Mouse (Mus musculus) embryonic fibroblast, embryonic 13.5 days (primary cell): ENCODE measurements around the gene Gm49366. TPM values are rescaled to one million over a fixed set of nuclear protein-coding genes. Genes with fewer than 3 reads are reported as not detected.
"Not testable (repeated sequence)": the region's sequence is repeated elsewhere in the genome, so short reads cannot be mapped to it uniquely, and the experiment has no call there.

Experiments used
- H3K27ac ChIP-seq: 2 replicates; pipeline ENCODE4 v1.5.1; 2012; ENCODE audit warnings: low read length, control low read depth, inconsistent platforms; ENCODE audit not compliant: insufficient read depth
- H3K4me1 ChIP-seq: 2 replicates; pipeline ENCODE4 v1.6.1; 2011; ENCODE audit warnings: low read length; ENCODE audit not compliant: control insufficient read depth, insufficient read depth
- H3K4me3 ChIP-seq: 2 replicates; pipeline ENCODE4 v1.5.1; 2011; ENCODE audit warnings: mild to moderate bottlenecking, control low read depth, low read length; ENCODE audit not compliant: insufficient read depth
- CTCF ChIP-seq: IDR thresholded peaks from 2 replicates; pipeline ENCODE4 v1.5.1; 2011; ENCODE audit warnings: mild to moderate bottlenecking, control low read depth, low read length, moderate library complexity, borderline replicate concordance; ENCODE audit not compliant: insufficient read depth
- POLR2A ChIP-seq: IDR thresholded peaks from 2 replicates; pipeline ENCODE4 v1.6.1; 2011; ENCODE audit warnings: low read depth, mild to moderate bottlenecking, control low read depth, low read length, moderate library complexity
- polyA plus RNA-seq: library from polyadenylated mRNA; stranded (reverse); fragments of >200 nt; gene quantifications from 2 replicates; pipeline ENCODE4 v1.2.4, GENCODE M21; 2011; ENCODE audit warnings: low read depth; ENCODE audit not compliant: missing spikeins, insufficient read length

Gm49366 gene
- polyA plus RNA-seq, 1 experiment = not detected

DNA sequence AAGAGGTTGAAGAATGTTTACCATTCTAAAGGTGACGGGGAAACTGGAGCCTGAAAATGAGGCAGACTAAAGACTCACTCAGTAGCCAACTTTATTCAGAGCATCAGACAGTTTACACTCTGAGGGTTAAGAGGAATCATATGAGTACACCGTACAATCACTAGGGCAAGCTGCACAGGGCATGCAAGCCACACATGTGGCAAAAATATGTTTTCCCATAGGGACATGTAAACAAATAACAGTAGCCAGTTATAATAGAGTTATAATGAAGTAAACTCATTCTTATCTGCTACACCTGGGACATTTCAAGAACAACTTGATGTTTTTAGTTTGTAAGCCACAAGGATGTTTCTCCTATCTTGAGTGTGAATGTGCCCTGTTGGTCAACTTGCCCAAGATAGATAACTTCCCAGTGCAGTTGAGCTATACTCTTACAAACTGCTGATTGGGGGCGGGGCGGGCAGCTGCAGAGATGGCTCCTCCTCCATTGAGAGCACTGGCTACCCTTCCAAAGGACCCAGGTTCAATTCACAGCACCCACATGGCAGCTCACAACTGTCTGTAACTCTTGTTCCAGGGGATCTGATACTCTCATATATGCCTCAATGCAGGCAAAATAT, 38.7 kb downstream of the Gm49366 start:
- TF ChIP-seq CTCF = no peak
- TF ChIP-seq POLR2A = no peak
- no peak overlapping the region for H3K27ac ChIP-seq
- H3K4me1 ChIP-seq = no peaks in the 10 kb centered on the region
- no peak overlapping the region for H3K4me3 ChIP-seq

DNA sequence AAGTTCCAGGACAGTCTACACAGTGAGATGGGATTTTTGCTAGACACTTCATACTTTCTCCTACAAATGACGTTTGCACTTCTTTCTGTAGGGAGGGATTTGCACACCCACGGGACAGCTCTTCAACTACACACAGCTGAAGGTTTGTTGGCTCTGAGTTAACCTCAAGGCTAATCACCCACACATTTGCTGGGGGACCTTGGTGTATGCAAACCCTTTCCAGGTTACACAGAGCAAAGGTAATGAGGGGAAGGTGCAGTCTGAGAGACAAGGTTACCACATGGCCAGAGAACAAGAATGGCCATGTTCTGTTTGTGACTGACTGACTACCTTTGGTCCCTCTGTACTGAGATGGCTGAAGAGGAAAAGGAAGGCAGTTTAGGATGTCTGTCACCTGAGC, 45.1 kb downstream of the Gm49366 start:
- Histone ChIP-seq H3K27ac (no peak overlapping the region), H3K4me1 (no peaks in the 10 kb centered on the region), H3K4me3 (no peak overlapping the region)
- no peak for TF ChIP-seq POLR2A
- TF ChIP-seq CTCF = no peak

DNA sequence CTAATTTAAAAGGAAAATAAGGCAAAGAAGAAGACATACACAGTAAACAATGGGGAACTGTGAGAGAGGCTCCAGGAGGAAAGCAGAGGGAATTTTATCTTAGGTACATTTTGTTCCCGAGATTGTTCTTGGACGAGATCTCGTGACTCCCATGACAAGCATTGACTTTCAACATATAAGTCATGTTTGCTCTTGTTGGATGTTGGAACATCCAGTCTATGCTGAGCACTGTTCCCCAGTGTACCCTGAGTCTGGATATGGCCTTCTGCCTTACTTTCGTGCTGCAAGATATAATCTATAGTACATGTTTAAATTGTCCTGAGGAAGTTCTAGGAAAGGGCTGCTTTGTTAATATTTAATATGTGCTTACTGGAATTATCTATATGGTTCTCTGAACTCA, 45.8 kb downstream of the Gm49366 start:
- no peak overlapping the region for H3K27ac ChIP-seq
- TF ChIP-seq POLR2A (no peak), CTCF (no peak)
- no peak overlapping the region for H3K4me3 ChIP-seq
- no peaks in the 10 kb centered on the region for H3K4me1 ChIP-seq

DNA sequence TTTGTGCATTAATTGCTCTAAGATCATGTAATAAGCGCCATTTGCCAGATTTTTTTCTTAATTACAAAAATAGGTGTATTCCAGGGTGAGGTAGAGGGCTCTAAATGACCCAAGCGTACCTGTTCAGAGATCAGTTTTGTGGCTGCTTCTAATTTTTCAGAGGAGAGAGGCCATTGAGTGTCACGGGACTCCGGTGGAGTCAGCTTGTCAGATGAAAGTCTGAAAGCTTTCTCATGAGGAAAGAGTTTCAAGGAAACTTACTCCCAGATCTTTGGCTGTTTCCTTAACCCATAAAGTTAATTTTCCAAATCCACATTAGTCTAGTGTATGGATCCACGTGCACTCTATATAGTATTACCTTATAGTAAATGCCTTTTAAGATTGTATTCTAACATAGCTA, 55.9 kb downstream of the Gm49366 start:
- H3K4me1 ChIP-seq, H3K4me3 ChIP-seq, H3K27ac ChIP-seq: not testable (repeated sequence)

DNA sequence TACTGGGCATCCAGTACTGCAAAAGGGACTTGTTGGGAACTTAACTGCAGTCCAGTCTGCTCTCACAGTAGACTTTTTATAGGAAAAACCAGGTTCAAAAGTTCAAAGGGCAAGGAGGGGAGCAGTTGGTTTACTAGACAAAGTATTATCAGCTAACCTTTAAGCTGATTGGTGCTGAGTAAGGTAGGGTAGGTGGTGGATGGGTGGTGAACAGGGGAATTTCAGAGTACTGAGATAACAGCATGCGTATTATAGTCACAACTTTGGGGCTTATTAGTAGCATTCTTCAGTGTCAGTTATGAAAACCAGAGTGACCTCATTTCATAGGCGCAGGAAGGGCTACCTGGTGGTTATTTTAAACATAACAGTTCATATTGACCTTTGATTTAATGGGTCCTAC, 60.9 kb downstream of the Gm49366 start:
- TF ChIP-seq CTCF (no peak), POLR2A (no peak)
- Histone ChIP-seq H3K4me3 (no peak overlapping the region), H3K27ac (no peak overlapping the region), H3K4me1 (no peaks in the 10 kb centered on the region)

DNA sequence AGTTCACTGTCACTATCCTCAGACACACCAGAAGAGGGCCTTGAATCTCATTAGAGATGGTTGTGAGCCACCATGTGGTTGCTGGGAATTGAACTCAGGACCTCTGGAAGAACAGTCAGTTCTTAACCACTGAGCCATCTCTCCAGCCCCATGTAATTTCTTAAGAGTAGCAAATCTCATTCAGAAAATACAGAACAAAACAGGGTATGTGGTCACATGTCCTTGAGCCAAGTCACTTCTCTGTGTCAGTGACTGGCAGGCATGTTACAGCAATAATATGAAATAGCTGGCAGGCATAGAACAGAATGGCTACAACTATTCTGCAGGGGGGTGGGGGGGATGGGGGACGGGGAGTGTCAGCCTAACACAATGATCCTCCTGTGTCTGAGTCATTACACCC, 61.3 kb downstream of the Gm49366 start:
- Histone ChIP-seq H3K27ac (no peak overlapping the region), H3K4me1 (no peaks in the 10 kb centered on the region), H3K4me3 (no peak overlapping the region)
- TF ChIP-seq CTCF = no peak
- no peak for TF ChIP-seq POLR2A

DNA sequence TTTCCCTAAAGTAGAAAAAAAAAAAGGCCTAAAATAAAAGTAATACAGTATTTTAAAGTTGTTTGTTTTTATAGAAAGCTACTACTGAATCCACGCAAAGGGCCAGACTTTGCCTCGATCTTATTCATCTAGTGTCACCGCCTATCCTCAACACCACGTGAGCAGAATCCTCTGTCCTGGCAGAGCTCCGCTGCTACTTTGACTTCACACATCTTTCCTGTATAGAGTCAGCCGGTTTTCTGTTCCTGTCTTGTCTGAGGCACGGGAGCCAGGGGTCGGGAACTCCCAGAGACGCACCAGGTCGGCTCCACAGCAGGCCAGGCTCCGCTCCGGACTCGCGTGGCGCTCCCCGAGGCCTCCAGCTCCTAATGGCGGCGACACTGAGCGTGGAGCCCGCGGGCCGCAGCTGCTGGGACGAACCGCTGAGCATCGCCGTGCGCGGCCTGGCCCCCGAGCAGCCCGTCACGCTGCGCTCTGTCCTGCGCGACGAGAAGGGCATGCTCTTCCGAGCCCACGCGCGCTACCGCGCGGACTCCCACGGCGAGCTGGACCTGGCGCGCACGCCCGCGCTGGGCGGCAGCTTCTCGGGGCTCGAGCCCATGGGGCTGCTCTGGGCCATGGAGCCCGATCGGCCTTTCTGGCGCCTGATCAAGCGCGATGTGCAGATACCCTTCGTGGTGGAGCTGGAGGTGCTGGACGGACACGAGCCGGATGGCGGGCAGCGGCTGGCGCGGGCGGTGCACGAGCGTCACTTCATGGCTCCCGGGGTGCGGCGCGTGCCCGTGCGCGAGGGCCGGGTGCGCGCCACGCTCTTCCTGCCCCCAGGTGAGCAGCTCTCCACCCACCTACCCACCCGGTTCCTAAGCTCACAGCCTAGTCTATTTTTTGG, 62.1 kb downstream of the Gm49366 start, which contains the start of gene Acot6:
TSS of gene Acot6 (plus strand) at position 51 of the 889 bp plus-strand sequence.
- H3K27ac ChIP-seq, H3K4me1 ChIP-seq: not testable (repeated sequence)

DNA sequence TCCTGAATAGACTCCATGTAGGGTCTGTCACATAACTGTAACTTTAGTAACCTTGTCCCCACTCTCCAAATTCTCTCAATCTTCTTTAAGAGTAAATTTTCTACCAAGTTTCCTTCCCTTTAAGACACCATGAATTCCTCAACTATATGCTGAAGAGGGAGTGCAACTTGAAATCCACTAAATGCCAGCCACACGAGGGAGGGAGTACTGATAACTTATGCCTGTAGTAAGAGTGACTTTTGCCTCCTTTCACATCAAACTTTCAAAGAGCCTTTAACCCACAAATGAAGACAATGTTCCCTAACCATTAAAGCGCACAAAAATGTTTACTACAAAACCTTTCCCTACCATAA, 62.7 kb downstream of the Gm49366 start:
- Histone ChIP-seq H3K27ac (no peak overlapping the region), H3K4me3 (peak overlapping the region; percentile 35), H3K4me1 (no peaks in the 10 kb centered on the region)
- TF ChIP-seq POLR2A (no peak), CTCF (no peak)

More for the DNA sequence above, 62.1 kb downstream of the Gm49366 start, which contains the start of gene Acot6:
- H3K4me3 ChIP-seq = peak within 1 kb of the TSS; percentile 35
- TF ChIP-seq POLR2A = peak; percentile 49; the same call in 1 of the 2 replicates

DNA sequence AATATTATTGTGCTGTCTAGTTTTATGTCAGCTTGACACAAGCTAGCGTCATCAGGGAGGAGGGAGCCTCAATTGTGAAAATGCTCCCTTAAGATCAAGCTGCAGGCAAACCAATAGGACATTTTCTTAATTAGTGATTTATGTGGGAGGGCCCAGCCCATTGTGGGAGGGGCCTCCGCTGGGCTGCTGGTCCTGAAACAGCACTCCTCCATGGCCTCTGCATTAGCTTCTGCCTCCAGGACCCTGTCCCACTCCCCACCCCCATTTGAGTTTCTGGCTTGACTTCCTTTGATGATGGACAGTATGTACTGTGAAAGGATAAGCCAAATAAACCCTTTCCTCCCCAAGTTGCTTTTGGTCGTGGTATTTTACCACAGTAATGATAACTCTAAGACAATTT, 68.3 kb downstream of the Gm49366 start:
- no peaks in the 10 kb centered on the region for H3K4me1 ChIP-seq
- H3K27ac ChIP-seq = no peak overlapping the region
- H3K4me3 ChIP-seq = no peak overlapping the region
- TF ChIP-seq CTCF (no peak), POLR2A (no peak)

DNA sequence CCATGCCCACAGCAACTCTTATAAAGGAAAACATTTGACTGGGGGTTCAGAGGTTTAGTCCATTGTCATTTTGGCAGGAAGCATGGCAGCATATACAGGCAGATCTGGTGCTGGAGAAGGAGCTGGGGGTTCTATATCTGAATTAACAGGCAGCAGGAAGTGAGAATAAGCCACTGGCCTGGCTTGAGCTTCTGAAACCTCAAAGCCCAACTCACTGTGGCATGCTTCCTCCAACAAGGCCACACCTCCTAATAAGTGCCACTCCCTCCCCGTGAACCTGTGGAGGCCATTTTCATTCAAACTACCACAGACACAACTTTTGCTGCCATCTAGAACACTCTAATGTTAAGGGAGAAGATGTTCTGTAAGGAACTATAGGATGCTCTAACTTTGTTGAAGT, 69.0 kb downstream of the Gm49366 start:
- Histone ChIP-seq H3K4me3 (no peak overlapping the region), H3K4me1 (no peaks in the 10 kb centered on the region), H3K27ac (no peak overlapping the region)
- TF ChIP-seq CTCF (no peak), POLR2A (no peak)

Other genes starting within 250 kb of the Gm49366 start
- 23.6 and 26.7 TPM in 2 replicates for gene Numb, start 117.0 kb upstream of the Gm49366 start, polyA plus RNA-seq
- gene Riox1, start 88.3 kb upstream of the Gm49366 start, polyA plus RNA-seq = 6.5 and 6.7 TPM in 2 replicates
- gene Heatr4, start 54.1 kb upstream of the Gm49366 start, polyA plus RNA-seq = not detected in 2 replicates
- gene Acot2, start 51.1 kb upstream of the Gm49366 start, polyA plus RNA-seq = 19.7 and 28.9 TPM in 2 replicates
- 7.0 and 12.4 TPM in 2 replicates for gene Acot1, start 29.4 kb upstream of the Gm49366 start, polyA plus RNA-seq
- 0.23 and 0.37 TPM in 2 replicates for gene Acot4, start 556 bp upstream of the Gm49366 start, polyA plus RNA-seq
- not detected in 2 replicates for gene Acot3, start 13.2 kb downstream of the Gm49366 start, polyA plus RNA-seq
- gene Acot5, start 30.4 kb downstream of the Gm49366 start, polyA plus RNA-seq = not detected in 2 replicates
- 3.1 and 4.4 TPM in 2 replicates for gene Acot6, start 61.7 kb downstream of the Gm49366 start, polyA plus RNA-seq
- gene Dnal1, start 75.4 kb downstream of the Gm49366 start, polyA plus RNA-seq = 14.4 and 21.6 TPM in 2 replicates
- gene Pnma1, start 109.6 kb downstream of the Gm49366 start, polyA plus RNA-seq = 0.30 and 0.35 TPM in 2 replicates
- 20.6 and 21.3 TPM in 2 replicates for gene Elmsan1, start 179.9 kb downstream of the Gm49366 start, polyA plus RNA-seq
- gene Ptgr2, start 246.3 kb downstream of the Gm49366 start, polyA plus RNA-seq = 41.6 and 43.7 TPM in 2 replicates